Mouse (Mus musculus): ENCODE results near the gene Gdf7. TPM values are rescaled to one million over a fixed set of nuclear protein-coding genes. Genes with fewer than 3 reads are reported as not detected.

Gene Gdf7
- 0.15 TPM in 1 of 2 replicates, not detected in the other for polyA plus RNA-seq (2021; fragmentation: Nextera tagmentation)
- long read RNA-seq, experiment 1, result 0 reads
- long read RNA-seq, experiment 2, result 0 reads

DNA sequence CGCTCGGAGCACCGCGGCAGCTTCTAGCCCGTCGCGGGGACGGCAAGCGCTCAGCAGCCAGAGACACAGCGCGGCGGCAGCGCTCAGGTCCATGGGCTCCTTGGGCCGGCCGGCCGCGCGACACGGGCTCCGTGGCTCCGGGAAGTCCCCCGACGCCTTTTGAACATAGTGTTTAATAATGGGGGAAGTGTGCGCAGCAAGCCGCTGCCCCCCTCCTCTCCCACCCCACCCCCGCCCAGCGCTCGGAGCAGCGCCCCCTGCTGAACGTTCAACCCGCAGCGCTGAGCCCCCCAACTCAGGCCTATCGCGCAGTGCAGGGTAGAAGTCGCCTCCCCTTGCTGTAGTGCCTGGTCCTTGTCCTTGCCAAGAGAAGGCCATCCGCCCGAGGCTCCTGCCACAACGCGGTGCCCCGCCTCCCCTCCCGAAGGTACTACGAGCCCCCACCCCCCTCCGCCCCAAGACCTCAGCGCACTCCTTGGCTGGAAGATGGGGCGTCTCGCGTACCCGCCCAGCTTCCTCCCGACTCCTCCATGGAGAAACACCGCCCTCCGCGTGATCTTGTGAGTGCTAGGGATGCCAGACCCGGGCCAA, at the start of gene Gdf7:
TSS of gene Gdf7 (minus strand) at position 114 of the 591 bp plus-strand sequence.

GRCm38 (mm10) chr12:8313270-8313771, 11.6 kb upstream of the Gdf7 start, which contains the start of gene Hs1bp3:
Gene Hs1bp3, plus strand, starts transcription at chr12:8313432.

Other genes starting within 250 kb of the Gdf7 start
- 44.7 and 55.6 TPM in 2 replicates for gene Ldah, start 93.8 kb downstream of the Gdf7 start, polyA plus RNA-seq (2021; fragmentation: Nextera tagmentation)
- 4.7 and 6.2 TPM in 2 replicates for gene Hs1bp3, start 11.5 kb upstream of the Gdf7 start, polyA plus RNA-seq (2021; fragmentation: Nextera tagmentation)
- gene Rhob, start 198.1 kb upstream of the Gdf7 start, polyA plus RNA-seq (2021; fragmentation: Nextera tagmentation), result 28.7 and 93.4 TPM in 2 replicates

All from left cerebral cortex, adult 6 months (tissue).